Mouse (Mus musculus): ENCODE data around the gene Ptpn7.
"Not testable (repeated sequence)": the region's sequence is repeated elsewhere in the genome, so short reads cannot be mapped to it uniquely, and the experiment has no call there.

Ptpn7 gene

GRCm38 (mm10) chr1:135132473-135132872 is at the start of gene Ptpn7:
Gene Ptpn7 (plus strand): TSS chr1:135132700.
- peak; percentile 90 for DNase-seq

- DNase-seq: no peak
These were observed 49.0 kb upstream of the Ptpn7 start for GRCm38 (mm10) chr1:135083465-135083864.

GRCm38 (mm10) chr1:135085296-135085871 is 47.1 kb upstream of the Ptpn7 start:
- no peak for DNase-seq

- DNase-seq: no peak
These were observed 46.5 kb upstream of the Ptpn7 start for GRCm38 (mm10) chr1:135086015-135086414.

GRCm38 (mm10) chr1:135087414-135087813 is 45.1 kb upstream of the Ptpn7 start:
- no peak for DNase-seq

GRCm38 (mm10) chr1:135089626-135090025 is 42.9 kb upstream of the Ptpn7 start:
- no peak for DNase-seq

GRCm38 (mm10) chr1:135090914-135091313 is 41.6 kb upstream of the Ptpn7 start:
- no peak for DNase-seq

- peak; percentile 28 for DNase-seq
These were observed 37.8 kb upstream of the Ptpn7 start for GRCm38 (mm10) chr1:135094723-135095122.

GRCm38 (mm10) chr1:135095189-135095588 is 37.3 kb upstream of the Ptpn7 start:
- peak; percentile 36 for DNase-seq

- no peak for DNase-seq
These were observed 36.2 kb upstream of the Ptpn7 start for GRCm38 (mm10) chr1:135096312-135096711.

- no peak for DNase-seq
These were observed 35.1 kb upstream of the Ptpn7 start for GRCm38 (mm10) chr1:135097441-135097840.

- DNase-seq: no peak
These were observed 34.1 kb upstream of the Ptpn7 start for GRCm38 (mm10) chr1:135098441-135098840.

- no peak for DNase-seq
These were observed 32.1 kb upstream of the Ptpn7 start for GRCm38 (mm10) chr1:135100400-135100799.

- DNase-seq: no peak
These were observed 27.4 kb upstream of the Ptpn7 start, which contains the start of gene Lgr6 for GRCm38 (mm10) chr1:135105124-135105523. Gene Lgr6 (minus strand): TSS chr1:135105276.

GRCm38 (mm10) chr1:135105951-135106350 is 26.5 kb upstream of the Ptpn7 start:
- DNase-seq: peak; percentile 70

GRCm38 (mm10) chr1:135108611-135109010 is 23.9 kb upstream of the Ptpn7 start:
- DNase-seq: peak; percentile 53

- peak; percentile 85 for DNase-seq
These were observed 22.4 kb upstream of the Ptpn7 start for GRCm38 (mm10) chr1:135110075-135110474.

- not testable (repeated sequence) for DNase-seq
These were observed 21.2 kb upstream of the Ptpn7 start for GRCm38 (mm10) chr1:135111271-135111670.

GRCm38 (mm10) chr1:135112661-135113060 is 19.8 kb upstream of the Ptpn7 start:
- DNase-seq: peak; percentile 61

GRCm38 (mm10) chr1:135124573-135125363 is 7.7 kb upstream of the Ptpn7 start:
- DNase-seq: no peak

- DNase-seq: no peak
These were observed 6.5 kb upstream of the Ptpn7 start for GRCm38 (mm10) chr1:135125990-135126389.

- DNase-seq: no peak
These were observed 6.0 kb upstream of the Ptpn7 start for GRCm38 (mm10) chr1:135126443-135127027.

- DNase-seq: no peak
These were observed 4.5 kb upstream of the Ptpn7 start for GRCm38 (mm10) chr1:135128011-135128441.

- no peak for DNase-seq
These were observed 3.5 kb upstream of the Ptpn7 start for GRCm38 (mm10) chr1:135128986-135129385.
